Mouse (Mus musculus) heart, postnatal 10 days (tissue): ENCODE results near the gene Lage3. TPM values are rescaled to one million over a fixed set of nuclear protein-coding genes. Genes with fewer than 3 reads are reported as not detected.
"Not testable (repeated sequence)": the region's sequence is repeated elsewhere in the genome, so short reads cannot be mapped to it uniquely, and the experiment has no call there.

ENCODE experiments used
- DNase-seq, 2 experiments: peaks; one replicate each; pipeline ENCODE4 v3.0.0; 2021
- intact Hi-C: fragments of 180-260 bp; cut with DNase I; formaldehyde crosslinking; loops from one replicate; pipeline ENCODE4 v1.15.1; 2025
- total RNA-seq, 2 experiments: library from RNA; stranded (reverse); gene quantifications; 2 replicates each; pipeline ENCODE4 v1.2.3; 2021

Gene Lage3
- total RNA-seq: 10 to 100 TPM; 44.3 to 45.0 TPM

DNA sequence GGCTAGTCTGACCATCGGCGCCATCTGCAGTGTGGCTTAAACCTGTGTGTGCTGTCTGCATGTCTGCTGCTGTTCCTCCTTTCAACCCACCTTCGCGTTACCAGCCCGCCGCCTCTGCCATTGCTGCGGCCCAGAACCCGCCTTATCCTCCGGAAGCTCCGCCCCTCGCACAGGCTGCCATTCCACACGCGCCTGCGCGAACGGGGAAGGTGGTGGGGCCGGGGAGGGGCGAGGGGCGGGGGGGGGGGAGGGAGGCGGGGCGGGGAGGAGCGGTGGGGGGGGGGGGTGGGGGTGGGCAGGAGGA lies at the start of gene Lage3:
Gene Lage3, minus strand, starts transcription at position 152 of the 304 bp plus-strand sequence.
- intact Hi-C loops: loop anchor here (5.0 kb wide), 1 partner anchor 41 kb away; the partner anchor contains the start of gene Fam50a
- DNase-seq: peak; percentile 83 to 87

DNA sequence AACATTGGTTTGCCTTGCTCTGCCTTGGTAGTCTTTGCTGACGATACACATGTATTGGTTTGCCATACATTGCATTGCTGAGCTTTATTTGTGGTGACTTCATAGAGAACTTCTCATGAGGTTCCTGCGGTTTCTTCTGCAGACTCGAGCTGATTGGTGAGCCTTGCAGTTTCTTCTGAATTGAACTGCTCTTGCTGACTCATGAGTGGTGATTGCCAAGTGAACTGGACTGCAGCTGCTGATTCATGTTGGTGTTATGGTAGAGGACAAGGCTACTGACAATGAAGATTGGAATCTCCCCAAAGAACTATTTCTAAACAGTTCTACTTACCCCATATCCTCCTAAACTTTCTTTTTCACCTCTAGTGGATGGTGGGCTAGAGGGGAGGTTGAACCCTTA lies 46.7 kb upstream of the Lage3 start:
- no peak for DNase-seq
- intact Hi-C loops: no loop called here

- intact Hi-C loops: loop anchor here (5.0 kb wide), 2 partner anchors 80 to 145 kb away; partner anchors contain the start of genes Fam50a and Flna
- peak; percentile 81 to 86 for DNase-seq
Observed at GRCm38 (mm10) chrX:74392535-74393443, 39.4 kb upstream of the Lage3 start, which contains the start of the genes Fam3a and Ikbkg. Fam3a (minus strand) TSS chrX:74393272. Ikbkg (plus strand) TSS chrX:74393290.

DNA sequence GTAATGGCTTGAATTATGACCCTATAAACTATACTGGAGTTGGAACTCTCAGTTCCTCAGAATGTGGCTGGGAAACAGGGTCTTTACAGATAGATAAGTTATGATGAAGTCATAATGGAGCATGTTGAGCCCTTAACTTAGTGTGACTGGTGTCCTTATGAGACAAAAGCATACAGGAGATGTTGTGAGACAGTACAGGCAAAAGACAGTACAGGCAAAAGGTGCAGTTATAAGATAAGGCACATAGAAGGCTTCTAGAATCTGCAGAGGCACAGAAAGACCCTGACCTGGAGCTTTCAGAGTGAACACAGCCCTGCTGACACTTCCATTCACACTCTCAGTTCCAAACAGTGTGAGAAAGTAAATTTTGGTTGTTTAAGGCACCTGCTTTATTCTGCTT lies 34.7 kb upstream of the Lage3 start:
- DNase-seq: no peak
- intact Hi-C loops: no loop called here

GRCm38 (mm10) chrX:74384451-74384850 lies 31.0 kb upstream of the Lage3 start:
- DNase-seq: no peak
- intact Hi-C loops: no loop called here

DNA sequence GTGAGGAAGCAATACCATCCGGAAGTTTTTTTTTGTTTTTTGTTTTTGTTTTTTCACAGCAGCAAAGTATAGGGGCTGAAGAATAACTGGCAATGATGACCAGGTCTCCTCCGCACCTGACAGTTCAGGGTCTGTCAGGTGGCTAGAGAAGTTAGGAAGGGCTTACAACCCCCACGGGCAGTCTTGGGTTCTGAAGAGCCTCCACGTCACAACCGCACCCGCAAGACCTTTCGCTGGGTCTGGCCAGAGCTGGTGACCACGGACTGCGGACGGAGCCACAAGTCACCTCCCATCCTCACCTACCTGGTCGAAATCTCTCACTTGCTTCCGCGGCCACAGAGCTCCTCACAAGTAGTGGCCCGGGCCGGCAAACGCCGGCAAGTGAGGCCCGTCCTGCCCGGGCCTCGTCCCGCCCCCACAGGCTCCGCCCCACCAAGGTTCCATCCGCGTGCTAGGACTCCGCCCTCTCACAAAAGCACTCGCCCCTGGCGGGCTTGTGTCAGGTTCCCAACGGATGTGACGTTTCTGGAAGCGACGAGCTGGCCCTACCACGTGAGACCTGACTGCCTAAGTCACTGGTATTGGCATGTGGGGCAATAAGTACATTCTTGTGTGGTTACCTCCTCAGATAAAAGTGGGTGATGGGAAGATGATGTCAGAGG lies 19.6 kb upstream of the Lage3 start, which contains the start of the genes Ubl4a and Slc10a3:
Gene Ubl4a, minus strand, starts transcription at position 331 of the 662 bp plus-strand sequence.
Gene Slc10a3, minus strand, starts transcription at position 462 of the 662 bp plus-strand sequence.
- DNase-seq: peak; percentile 90
- intact Hi-C loops: no loop called here

GRCm38 (mm10) chrX:74368209-74368909 lies 14.9 kb upstream of the Lage3 start:
- intact Hi-C loops: no loop called here
- DNase-seq: peak; percentile 77 to 79

GRCm38 (mm10) chrX:74367512-74367911 lies 14.1 kb upstream of the Lage3 start:
- intact Hi-C loops: no loop called here
- no peak for DNase-seq

DNA sequence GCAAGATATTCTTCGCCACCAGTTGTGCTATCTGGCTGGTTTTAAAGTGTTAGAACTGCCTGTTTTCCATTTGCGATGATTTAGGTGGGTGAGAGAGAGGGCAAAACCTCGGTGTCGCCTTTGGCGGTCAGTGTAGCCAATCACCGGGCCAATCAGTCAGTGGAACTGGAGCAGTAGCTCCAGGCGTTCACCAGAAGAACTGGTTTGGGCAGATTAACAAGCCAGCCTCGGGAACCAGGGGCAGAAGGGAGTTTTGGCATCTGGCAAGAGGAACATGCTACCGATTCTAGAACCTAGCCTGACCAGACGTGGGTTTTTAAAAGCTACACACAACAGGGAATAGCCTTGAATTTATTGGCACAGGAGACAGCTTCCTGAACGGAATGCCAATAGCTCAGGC lies 5.8 kb upstream of the Lage3 start:
- no peak for DNase-seq

GRCm38 (mm10) chrX:74357069-74357468 lies 3.7 kb upstream of the Lage3 start:
- intact Hi-C loops, DNase-seq: not testable (repeated sequence)

More for the DNA sequence above, 5.8 kb upstream of the Lage3 start:
- intact Hi-C loops: no loop called here

GRCm38 (mm10) chrX:74352645-74353466 lies 562 bp downstream of the Lage3 start:
- no peak for DNase-seq
- intact Hi-C loops: loop anchor here (5.0 kb wide), 1 partner anchor 41 kb away; the partner anchor contains the start of gene Fam50a

- intact Hi-C loops: no loop called here
- no peak for DNase-seq
Observed at GRCm38 (mm10) chrX:74330166-74330930, 23.1 kb downstream of the Lage3 start.

GRCm38 (mm10) chrX:74329215-74329671 lies 24.2 kb downstream of the Lage3 start:
- intact Hi-C loops: no loop called here
- DNase-seq: no peak

- intact Hi-C loops: no loop called here
- DNase-seq: peak; percentile 70 to 73
Observed at GRCm38 (mm10) chrX:74328725-74329161, 24.7 kb downstream of the Lage3 start, which contains the start of gene Plxna3. Plxna3 (plus strand) TSS chrX:74329066.

DNA sequence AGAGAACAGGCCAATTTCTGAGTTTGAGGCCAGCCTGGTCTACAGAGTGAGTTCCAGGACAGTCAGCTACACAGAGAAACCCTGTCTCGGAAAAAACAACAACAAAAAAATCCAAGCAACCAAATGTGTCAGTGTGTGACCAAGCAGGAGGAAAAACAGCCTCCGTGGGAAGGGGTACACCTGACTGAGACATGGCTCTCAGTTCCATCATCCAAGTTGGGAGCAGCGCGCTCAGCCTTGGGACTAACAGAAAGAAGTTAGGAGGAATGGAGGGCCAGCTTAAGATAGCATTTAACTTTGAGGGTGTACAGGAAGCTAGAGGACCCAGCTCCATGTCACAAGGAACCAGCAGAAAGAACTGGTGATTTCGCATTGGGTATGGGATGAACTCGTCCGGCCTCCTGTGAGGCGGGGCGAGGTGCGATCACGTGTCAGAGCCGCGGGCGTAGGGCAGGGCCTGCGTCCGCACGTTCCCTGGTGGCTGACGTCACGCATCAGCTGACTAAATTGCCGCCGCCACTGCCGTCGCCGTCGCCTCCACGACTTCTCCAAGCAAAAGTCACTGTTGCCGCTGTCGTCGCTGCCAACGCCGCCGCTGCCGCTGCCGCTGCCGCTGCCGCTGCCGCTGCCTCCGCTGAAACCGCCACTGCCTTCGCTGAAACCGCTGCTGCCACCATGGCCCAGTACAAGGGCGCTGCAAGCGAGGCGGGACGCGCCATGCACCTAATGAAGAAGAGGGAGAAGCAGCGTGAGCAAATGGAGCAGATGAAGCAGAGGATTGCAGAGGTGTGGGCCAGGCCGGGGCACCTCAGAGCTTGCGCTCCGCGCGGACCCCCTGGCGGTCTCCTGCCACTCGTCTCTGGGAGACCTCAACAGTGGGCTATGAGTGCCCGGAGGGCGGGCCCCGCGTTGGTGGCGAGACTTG lies 40.6 kb downstream of the Lage3 start, which contains the start of gene Fam50a:
Gene Fam50a, plus strand, starts transcription at position 494 of the 925 bp plus-strand sequence.
- DNase-seq: peak; percentile 88 to 90
- intact Hi-C loops: loop anchor here (5.0 kb wide), 3 partner anchors 39 to 79 kb away; partner anchors contain the start of genes Fam3a, Ikbkg, Lage3 and Rpl10

DNA sequence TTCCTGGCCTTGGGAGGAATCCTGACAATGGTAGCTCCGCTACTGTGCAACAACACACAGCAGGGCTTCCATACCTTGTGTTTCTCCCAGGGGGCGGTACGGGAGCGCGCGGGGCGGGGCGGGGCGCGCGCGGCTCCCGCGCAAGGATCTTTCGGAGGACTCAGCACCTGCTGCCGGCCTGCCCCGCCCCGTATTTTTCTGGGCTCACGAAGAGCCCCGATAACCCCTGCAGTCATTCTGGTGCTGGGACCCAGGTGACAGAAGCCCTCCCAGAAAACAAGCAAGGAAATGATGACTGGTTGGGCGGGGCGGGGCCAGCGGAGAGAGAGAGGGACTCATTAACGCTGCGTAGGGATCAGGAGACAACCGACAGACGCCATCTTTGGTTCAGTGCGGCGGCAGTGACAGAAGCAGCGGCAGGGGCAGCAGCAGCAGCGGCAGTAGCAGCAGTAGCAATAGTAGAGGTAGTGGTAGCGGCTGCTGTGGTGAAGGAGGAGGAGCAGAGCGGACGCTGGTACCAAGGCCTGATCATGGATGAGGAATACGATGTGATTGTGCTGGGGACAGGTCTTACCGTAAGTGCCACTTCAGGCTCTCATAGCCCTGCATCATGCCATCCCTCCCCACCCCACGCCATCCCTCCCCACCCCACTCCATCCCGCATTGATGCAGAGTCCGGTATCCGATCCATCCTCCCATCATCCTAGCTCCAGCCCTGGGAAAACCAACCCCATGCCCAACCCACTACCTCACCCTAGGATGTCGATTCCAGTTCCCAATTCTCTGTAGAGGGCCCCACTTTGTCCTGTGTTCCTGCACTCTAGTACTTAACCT lies 48.3 kb downstream of the Lage3 start, which contains the start of gene Gdi1:
Gene Gdi1, plus strand, starts transcription at position 132 of the 834 bp plus-strand sequence.
- DNase-seq: peak; percentile 79 to 82
- intact Hi-C loops: no loop called here
